Mouse (Mus musculus) induced T-regulatory cell, adult 2 months (primary cell): Measurements from ENCODE around the gene B2m.
"Not testable (repeated sequence)": the region's sequence is repeated elsewhere in the genome, so short reads cannot be mapped to it uniquely, and the experiment has no call there.

Source experiments
- DNase-seq: peaks from one replicate; pipeline ENCODE4 v3.0.0-alpha.2; 2012; ENCODE audit warnings: low read depth

The B2m gene

GRCm38 (mm10) chr2:122147508-122148241, at the start of gene B2m:
Gene B2m, plus strand, starts transcription at chr2:122147686.
- DNase-seq: peak; percentile 99

- DNase-seq: not testable (repeated sequence)
Measured at GRCm38 (mm10) chr2:122097686-122098085, 49.8 kb upstream of the B2m start.

GRCm38 (mm10) chr2:122102070-122102469, 45.4 kb upstream of the B2m start:
- DNase-seq: peak; percentile 59

DNA sequence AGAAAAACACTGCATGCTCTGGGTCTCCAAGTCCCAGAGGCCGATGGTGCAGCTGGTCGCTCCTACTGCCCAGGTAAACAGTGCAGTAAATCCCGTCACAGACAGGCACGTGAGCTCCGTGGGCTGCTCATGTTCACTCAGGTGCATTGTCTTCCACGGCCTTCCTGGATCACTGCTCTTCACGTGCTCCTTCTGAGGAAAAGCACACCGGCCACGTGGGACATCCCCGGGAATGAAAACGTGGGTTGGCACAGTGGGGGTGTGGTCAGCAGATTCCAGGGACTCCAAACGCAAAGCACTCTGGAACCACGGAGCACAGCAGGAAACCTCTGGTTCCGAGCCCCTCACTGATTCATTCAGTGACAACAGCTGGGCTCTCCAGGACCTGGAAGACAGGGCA, 39.4 kb upstream of the B2m start:
- no peak for DNase-seq

- no peak for DNase-seq
Measured at GRCm38 (mm10) chr2:122109714-122110113, 37.8 kb upstream of the B2m start.

DNA sequence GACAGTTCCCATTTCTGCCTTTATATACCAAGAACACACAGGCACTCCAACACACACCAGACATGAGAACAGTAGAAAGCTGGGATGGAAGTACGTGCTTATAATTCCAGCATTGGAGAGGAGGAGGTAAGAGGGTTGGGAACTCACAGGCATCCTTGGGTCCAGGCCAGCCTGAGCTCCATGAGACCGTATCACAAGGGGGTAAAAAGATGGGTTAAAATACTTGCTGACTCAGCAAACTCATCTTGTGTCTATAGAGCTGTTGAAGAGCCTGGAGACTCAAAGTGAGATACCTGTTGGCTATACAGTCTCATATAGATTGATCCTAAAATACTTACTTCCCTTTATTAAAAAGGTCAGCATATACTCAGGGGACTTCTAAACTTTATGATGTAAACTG, 30.6 kb upstream of the B2m start:
- DNase-seq: peak; percentile 29

DNA sequence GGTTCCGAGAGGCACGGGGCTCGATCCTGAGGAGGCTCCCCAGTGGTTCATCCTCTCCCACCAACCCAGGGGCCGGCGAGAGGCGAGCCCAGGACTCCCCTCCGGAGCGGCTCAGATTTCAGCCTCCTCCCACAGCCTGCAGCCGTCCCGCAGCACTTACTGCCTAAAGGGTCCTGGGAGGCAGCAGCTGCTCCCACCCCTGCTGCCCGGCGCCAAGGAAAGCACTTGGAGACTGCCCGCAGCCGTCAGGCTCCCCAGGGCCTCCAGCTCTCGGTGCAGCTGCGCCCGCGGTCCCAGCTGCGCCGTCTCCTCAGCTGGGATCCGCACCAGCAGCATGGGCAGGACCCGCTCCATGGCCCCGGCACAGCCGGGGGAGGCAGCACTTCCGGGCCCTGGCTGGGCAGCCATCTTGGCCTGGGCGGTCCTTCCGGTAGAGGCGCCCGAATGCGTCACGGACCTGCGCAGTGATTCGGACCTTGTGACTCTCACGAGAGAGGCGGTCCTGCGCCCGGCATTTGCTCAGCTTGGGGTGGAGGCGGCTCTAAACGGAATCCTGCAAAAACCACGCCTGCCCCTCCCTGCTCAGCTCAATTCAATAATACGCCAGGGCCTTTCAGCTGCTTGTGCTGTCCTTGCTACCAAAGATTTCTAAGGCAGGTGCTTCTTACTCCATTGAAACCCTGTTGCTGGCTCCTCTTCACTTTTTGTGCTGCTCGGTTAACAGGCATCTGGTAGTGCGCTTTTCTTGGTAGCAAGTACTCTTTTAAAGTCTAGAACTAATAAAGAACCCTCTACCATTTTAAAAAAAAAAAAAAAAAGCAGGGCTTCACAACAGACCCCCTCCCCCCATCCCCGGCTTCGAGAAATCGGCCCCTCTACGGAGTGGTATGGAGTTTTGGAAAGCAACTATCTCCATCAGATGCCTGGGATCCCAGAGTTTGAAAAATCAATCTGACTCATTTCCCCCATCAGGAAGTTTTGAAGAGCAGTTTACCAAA, 29.2 kb upstream of the B2m start, which contains the start of gene Spg11:
Spg11 (minus strand) TSS at position 426 of the 998 bp plus-strand sequence.
- DNase-seq: peak; percentile 99

GRCm38 (mm10) chr2:122125680-122126572, 21.6 kb upstream of the B2m start:
- DNase-seq: peak; percentile 66

DNA sequence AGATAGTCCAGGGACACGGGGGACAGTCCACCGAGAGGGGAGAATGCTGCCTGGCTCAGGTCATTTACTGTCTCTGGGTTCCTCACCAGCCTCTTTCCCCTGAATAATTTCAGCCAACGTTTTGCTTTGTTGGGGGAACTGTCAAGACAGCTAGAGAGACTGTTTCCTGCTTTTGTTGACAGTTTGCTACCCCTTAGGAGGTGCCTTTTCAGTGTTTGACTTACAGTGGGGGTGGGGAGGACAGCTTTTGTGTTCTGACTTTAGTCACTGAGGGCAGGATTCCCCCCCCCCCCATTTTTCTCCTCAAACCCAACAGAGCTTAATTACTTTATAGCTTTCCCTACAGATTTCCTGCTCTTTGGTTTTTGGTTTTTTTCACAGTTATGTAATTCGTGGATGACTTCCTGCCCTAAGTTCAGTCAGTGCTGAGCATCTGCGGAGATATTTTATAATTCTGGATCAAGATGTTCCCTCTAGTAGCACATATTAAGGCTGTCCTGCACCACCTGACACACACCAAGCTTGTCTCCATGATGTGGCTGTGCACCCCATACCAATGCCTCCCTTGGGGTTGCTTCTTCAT, 20.6 kb upstream of the B2m start:
- DNase-seq: peak; percentile 68

DNA sequence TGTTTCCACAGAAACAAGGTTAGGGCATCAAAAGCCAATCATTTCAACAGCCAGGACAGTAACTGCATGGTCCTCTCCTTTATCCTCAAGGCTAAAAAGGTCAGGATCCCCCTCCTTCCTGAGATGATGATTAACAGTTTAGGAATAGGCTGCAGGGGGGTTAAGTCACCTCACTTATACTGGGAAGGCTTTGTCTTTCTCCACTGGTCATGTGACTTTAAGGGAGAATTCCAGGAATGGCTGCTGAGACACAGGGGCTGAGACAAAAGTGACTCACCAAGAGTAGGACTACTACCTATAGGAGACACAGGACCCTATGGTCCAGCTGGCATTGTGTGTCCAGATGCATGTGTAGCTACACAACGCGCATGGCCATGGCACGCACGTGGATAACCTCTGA, 19.9 kb upstream of the B2m start:
- DNase-seq: no peak

DNA sequence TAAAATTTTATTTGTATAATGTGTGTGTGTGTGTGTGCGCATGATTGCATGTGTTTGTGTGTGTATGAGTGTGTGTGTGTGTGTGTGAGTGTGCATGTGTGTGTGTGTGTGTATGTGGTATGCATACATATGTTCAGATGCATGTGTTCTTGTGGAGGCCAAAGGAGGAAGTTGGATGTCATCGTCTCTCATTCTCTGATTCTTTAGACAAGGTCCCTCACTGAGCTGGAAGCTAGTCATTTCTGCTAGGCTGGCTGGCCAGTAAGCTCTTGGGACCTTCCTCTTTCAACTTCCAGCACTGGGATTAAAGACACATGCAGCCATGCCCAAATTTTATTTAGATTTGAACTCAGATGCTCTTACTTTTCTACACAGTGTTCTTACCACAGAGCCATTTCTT, 15.4 kb upstream of the B2m start:
- no peak for DNase-seq

DNA sequence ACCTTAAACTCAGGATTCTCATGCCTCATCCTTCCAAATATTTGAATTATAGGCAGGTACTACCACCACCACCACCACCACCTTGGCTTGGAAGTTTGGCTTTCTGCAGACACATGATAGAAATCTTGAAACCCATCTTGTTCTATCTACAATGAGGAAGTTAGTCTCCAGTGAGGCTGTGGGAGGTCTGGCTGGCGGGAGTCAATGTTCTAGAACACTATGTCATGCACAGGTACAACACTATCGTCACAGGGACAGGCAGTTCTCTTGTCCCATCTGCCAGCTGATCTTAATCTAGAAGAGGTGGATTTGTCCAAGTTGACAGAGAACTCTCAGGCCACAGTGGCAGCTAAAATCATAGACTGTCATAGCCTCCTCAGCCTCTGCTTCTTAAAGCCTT, 14.9 kb upstream of the B2m start:
- no peak for DNase-seq

- DNase-seq: peak; percentile 64
Measured at GRCm38 (mm10) chr2:122137839-122138465, 9.5 kb upstream of the B2m start.

- DNase-seq: no peak
Measured at GRCm38 (mm10) chr2:122140815-122141214, 6.7 kb upstream of the B2m start.

DNA sequence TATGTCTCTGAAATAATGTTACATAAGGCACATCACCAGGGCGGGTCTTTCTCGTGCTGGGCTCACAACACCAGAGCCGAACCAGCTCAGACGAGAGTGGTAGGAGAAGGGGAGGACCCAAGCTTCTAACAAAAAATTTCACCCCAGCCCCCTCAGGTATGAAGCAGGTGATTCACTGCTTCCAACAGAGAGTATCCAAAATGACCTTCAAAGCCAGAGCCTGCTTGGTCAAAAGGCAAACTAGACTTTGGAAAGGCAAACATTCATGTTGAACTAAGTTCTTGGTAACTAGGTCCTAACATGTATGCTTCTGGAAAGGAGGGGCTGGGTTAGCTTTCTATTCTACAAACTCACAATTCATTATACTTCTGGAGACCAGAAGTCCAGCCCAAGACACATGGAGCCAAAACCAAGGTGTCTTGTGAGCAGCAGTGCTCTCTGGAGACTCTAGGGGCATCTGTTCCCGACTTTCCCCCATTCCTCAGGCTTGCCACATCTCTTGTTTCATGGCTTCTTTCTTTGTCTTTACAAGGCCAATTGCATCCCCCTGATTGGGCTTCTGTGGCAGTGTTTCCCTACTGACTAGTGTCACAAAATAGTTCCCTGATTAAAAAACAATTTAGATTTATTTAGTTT, 6.0 kb upstream of the B2m start:
- DNase-seq: no peak

- no peak for DNase-seq
Measured at GRCm38 (mm10) chr2:122143111-122143510, 4.4 kb upstream of the B2m start.

DNA sequence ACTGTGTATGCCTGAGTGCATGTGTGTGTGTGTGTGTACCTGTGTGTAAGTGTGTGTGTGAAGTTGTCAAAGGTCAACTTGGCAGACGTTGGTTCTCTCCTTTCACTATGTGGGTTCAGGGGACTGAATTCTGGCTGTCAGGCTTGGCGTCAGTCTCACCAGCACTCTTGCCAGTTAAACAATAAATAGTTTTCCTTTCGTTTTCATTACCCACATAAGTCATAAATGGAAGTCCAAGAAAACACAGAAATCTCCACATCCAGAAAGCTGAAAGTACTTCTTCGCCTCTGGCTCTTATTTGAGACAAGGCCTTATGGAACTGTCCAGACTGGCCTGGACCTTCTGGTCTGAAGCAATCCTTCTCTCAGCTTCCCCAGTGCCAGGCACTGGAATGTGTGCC, 1.7 kb upstream of the B2m start:
- peak; percentile 84 for DNase-seq

DNA sequence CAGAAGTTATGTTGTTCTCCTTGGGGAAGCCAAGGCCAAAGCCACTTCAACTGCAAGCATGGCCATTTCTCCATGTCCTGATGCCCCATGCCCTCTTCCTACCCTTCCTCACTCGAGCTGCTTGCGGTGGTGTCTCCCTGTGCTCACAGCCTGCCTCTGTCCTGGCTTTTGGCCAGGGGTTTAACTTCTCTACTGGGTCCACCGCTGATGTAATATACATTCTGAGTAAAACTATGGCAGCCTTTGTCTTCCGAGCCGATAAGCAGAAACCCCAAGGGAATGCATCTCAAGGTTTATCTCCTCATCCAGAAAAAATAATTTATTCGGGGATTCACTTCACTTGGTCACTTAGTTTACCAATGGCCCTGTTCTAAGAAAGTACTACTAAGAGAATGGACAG, 799 bp upstream of the B2m start:
- no peak for DNase-seq

DNA sequence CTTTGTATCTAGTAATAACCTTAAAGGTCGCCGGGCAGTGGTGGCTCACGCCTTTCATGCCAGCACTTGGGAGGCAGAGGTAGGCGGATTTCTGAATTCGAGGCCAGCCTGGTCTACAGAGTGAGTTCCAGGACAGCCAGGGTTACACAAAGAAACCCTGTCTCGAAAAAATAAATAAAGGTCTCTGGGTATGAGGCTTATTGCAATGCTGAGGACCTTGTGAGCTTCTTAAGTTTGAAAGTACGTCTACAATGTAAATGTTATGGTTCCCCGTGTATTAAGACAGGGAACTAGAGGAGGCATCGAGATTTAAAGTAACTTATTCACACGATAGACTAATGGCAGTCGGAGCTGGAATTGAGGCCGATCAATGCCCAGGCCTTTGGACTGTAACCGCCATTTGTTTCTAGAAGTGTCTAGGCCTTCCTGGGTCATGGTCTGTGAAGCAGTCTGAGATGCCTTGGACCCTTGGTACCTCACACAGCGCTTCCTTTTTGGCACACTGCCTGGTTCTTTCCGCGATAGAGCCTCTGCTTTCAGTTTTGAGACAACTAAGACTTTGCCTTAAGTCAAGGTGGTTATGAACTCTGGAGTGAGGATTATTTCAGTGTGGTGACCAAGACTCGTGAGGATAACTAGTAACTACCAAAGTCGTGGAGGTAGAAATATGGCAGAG, 894 bp downstream of the B2m start:
- DNase-seq: peak; percentile 92

DNA sequence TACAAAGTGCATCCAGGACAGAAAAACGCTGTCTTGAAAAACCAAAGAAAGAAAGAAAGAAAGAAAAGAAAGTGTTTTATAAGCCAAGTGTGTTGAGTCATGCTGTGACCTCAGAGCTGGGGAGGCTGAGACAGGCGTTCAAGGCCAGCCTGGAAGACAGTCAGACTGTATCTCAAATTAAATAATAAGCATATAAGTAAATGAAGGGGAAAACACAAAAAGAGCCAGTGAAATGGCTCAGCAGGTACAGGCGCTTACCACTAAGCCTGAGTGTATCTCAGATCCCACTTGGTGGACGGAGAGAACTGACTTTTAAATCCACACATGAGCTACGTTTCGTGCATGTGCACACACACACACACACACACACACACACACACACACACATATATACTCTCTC, 1.8 kb downstream of the B2m start:
- DNase-seq: peak; percentile 66
